ENCODE assay signal across 8 mouse cellular contexts in the genomic region with DNA sequence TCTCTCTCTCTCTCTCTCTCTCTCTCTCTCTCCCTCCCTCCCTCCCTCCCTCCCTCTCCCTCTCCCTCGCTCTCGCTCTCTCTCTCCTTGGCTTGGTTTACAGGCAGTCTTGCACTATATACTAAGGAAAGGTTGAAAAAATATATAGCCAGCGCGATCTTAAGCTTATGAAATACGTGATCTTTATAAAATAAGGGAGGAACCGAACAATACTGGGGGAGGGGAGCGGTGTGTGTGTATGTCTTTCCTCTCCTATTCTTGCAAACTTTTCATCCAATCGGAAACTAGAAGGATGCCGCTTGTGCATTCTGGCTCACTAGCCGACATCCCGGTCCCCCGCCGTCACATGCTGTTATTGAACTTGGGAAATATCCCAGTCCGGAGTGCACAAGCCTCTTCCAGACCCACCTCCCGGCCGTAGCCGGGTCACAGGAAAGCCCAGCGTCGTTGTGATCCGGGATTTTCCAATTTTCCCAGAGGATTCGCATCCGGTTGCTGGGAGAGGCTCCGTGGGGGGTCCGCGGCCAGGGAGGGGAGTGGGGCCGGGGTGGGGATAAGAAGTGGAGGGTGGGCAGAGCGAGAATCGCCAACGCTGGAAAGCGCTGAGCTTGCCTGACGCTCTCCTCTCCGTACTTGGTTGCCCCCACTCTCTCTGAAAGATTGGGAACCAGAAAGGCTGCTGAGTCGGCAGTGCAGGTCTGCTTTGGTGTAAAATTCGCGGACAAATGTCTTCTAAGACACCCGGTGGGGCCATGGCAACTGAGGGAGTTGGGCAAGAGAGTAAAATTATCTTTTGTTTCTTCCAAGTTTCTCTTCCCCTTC. TPM values are rescaled to one million over a fixed set of nuclear protein-coding genes. Genes with fewer than 3 reads are reported as not detected.
DNase-seq lines count a peak whose midpoint lies in the region; ATAC-seq and TF ChIP-seq lines count a peak whose summit lies in the region.

No protein-coding gene starts in this region.

- peak overlapping the region; percentile 59 for H3K9ac ChIP-seq in hindbrain, embryonic 12.5 days
- H3K9ac ChIP-seq in limb, embryonic 13.5 days, result peak overlapping the region; percentile 70
- H3K9ac ChIP-seq in midbrain, embryonic 13.5 days (replicated peaks), result peak overlapping the region; percentile 68
- peak overlapping the region; percentile 73 for H3K9ac ChIP-seq in stomach, embryonic 16.5 days (ENCODE audit: low read length)

- H3K9me3 ChIP-seq in forebrain, embryonic 10.5 days, result no peaks in the 10 kb centered on the region
- H3K9me3 ChIP-seq in hindbrain, embryonic 12.5 days (replicated peaks), result no peaks in the 10 kb centered on the region
- no peaks in the 10 kb centered on the region for H3K9me3 ChIP-seq in limb, embryonic 13.5 days
- no peaks in the 10 kb centered on the region for H3K9me3 ChIP-seq in midbrain, embryonic 13.5 days
- no peaks in the 10 kb centered on the region for H3K9me3 ChIP-seq in stomach, embryonic 16.5 days (replicated peaks; ENCODE audit: control insufficient read depth, low read length)

- TF ChIP-seq CTCF in layer of hippocampus, adult 2 months (conservative IDR thresholded peaks at IDR 0.05), result no peak

- peak overlapping the region; percentile 81 for H3K27ac ChIP-seq in layer of hippocampus, adult 2 months
- peak overlapping the region; percentile 77 for H3K27ac ChIP-seq in forebrain, embryonic 10.5 days
- H3K27ac ChIP-seq in hindbrain, embryonic 12.5 days, result no peak overlapping the region
- no peak overlapping the region for H3K27ac ChIP-seq in limb, embryonic 13.5 days
- no peak overlapping the region for H3K27ac ChIP-seq in midbrain, embryonic 13.5 days
- H3K27ac ChIP-seq in stomach, embryonic 16.5 days (ENCODE audit: low read length), result peak overlapping the region; percentile 53

- peak overlapping the region; percentile 57 for H3K4me3 ChIP-seq in layer of hippocampus, adult 2 months
- H3K4me3 ChIP-seq in forebrain, embryonic 10.5 days, result peak overlapping the region; percentile 74
- peak overlapping the region; percentile 49 for H3K4me3 ChIP-seq in hindbrain, embryonic 12.5 days
- H3K4me3 ChIP-seq in limb, embryonic 13.5 days, result peak overlapping the region; percentile 64
- H3K4me3 ChIP-seq in midbrain, embryonic 13.5 days (replicated peaks), result peak overlapping the region; percentile 57
- peak overlapping the region; percentile 62 for H3K4me3 ChIP-seq in stomach, embryonic 16.5 days (replicated peaks; ENCODE audit: low read length)

- peak; percentile 73 for ATAC-seq in hindbrain, embryonic 12.5 days (ENCODE audit: low FRiP score)
- ATAC-seq in limb, embryonic 13.5 days (ENCODE audit: low FRiP score, low read depth), result peak; percentile 49; the same call in 1 of the 2 replicates
- ATAC-seq in midbrain, embryonic 13.5 days, result peak; percentile 73
- peak; percentile 34; the same call in 1 of the 2 replicates for ATAC-seq in stomach, embryonic 16.5 days (ENCODE audit: insufficient read depth, low FRiP score)

- H3K36me3 ChIP-seq in forebrain, embryonic 10.5 days (replicated peaks), result no peaks in the 10 kb centered on the region
- no peaks in the 10 kb centered on the region for H3K36me3 ChIP-seq in hindbrain, embryonic 12.5 days
- no peaks in the 10 kb centered on the region for H3K36me3 ChIP-seq in limb, embryonic 13.5 days
- no peaks in the 10 kb centered on the region for H3K36me3 ChIP-seq in midbrain, embryonic 13.5 days
- H3K36me3 ChIP-seq in stomach, embryonic 16.5 days (ENCODE audit: control insufficient read depth, insufficient read depth, low read length), result no peaks in the 10 kb centered on the region

- no peak for DNase-seq in layer of hippocampus, adult 2 months (ENCODE audit: low spot score in 2 of 2)
- DNase-seq in layer of hippocampus, postnatal 36 days, result no peak
- DNase-seq in brain, adult 2 months (ENCODE audit: low read depth, low spot score), result peak; percentile 56
- peak; percentile 64 for DNase-seq in forebrain, embryonic 10.5 days (ENCODE audit: extremely low spot score, low spot score)

- peaks cover 76% of the 10 kb centered on the region for H3K27me3 ChIP-seq in forebrain, embryonic 10.5 days (ENCODE audit: poor library complexity, severe bottlenecking)
- peaks cover 50% of the 10 kb centered on the region for H3K27me3 ChIP-seq in hindbrain, embryonic 12.5 days
- H3K27me3 ChIP-seq in limb, embryonic 13.5 days, result peaks cover 34% of the 10 kb centered on the region
- H3K27me3 ChIP-seq in midbrain, embryonic 13.5 days, result peaks cover 64% of the 10 kb centered on the region
- H3K27me3 ChIP-seq in stomach, embryonic 16.5 days (ENCODE audit: control insufficient read depth, insufficient read depth, low read length), result peaks cover 5% of the 10 kb centered on the region; the same call in 1 of the 2 replicates

- H3K4me1 ChIP-seq in forebrain, embryonic 10.5 days, result peaks cover 24% of the 10 kb centered on the region
- peaks cover 21% of the 10 kb centered on the region for H3K4me1 ChIP-seq in hindbrain, embryonic 12.5 days
- H3K4me1 ChIP-seq in limb, embryonic 13.5 days, result peaks cover 16% of the 10 kb centered on the region
- H3K4me1 ChIP-seq in midbrain, embryonic 13.5 days (replicated peaks), result peaks cover 21% of the 10 kb centered on the region
- peaks cover 9% of the 10 kb centered on the region for H3K4me1 ChIP-seq in stomach, embryonic 16.5 days (ENCODE audit: control insufficient read depth, insufficient read depth, low read length)

- under 1% methylated on average over 35 of the region's 36 CpGs for WGBS in forebrain, embryonic 10.5 days
- under 1% methylated on average over 35 of the region's 36 CpGs for WGBS in hindbrain, embryonic 12.5 days
- 1% methylated on average over 35 of the region's 36 CpGs for WGBS in limb, embryonic 13.5 days
- under 1% methylated on average over 34 of the region's 36 CpGs for WGBS in midbrain, embryonic 13.5 days
- under 1% methylated on average over 36 of the region's 36 CpGs for WGBS in stomach, embryonic 16.5 days

- H3K4me2 ChIP-seq in hindbrain, embryonic 12.5 days (replicated peaks), result peak overlapping the region; percentile 96
- H3K4me2 ChIP-seq in limb, embryonic 13.5 days (replicated peaks), result peak overlapping the region; percentile 98
- H3K4me2 ChIP-seq in midbrain, embryonic 13.5 days (replicated peaks), result peak overlapping the region; percentile 97
- peak overlapping the region; percentile 100 for H3K4me2 ChIP-seq in stomach, embryonic 16.5 days (ENCODE audit: low read depth, low read length)

RNA-seq across cellular contexts. Expression of a gene that starts 0.8 kb away (rescaled TPM):
- 1 to 10 TPM; 6.2 to 6.9 TPM for total RNA-seq in layer of hippocampus, adult 2 months (2021)
- 1 to 10 TPM; 6.6 to 7.7 TPM for total RNA-seq in layer of hippocampus, postnatal 36 days (2021)
- polyA plus RNA-seq in forebrain, embryonic 10.5 days (2016; fragmentation: Nextera tagmentation; extraction: Ambion mirVana), result 1.8 and 2.4 TPM in 2 replicates
- 3.4 and 3.7 TPM in 2 replicates for polyA plus RNA-seq in hindbrain, embryonic 12.5 days (2016; fragmentation: Nextera tagmentation; extraction: Ambion mirVana)
- polyA plus RNA-seq in limb, embryonic 13.5 days (2015; fragmentation: Nextera tagmentation; extraction: Ambion mirVana), result 3.4 TPM in 2 replicates
- 3.2 and 3.7 TPM in 2 replicates for polyA plus RNA-seq in midbrain, embryonic 13.5 days (2015; fragmentation: Nextera tagmentation; extraction: Ambion mirVana)
- 7.3 and 7.4 TPM in 2 replicates for polyA plus RNA-seq in stomach, embryonic 16.5 days (2015; fragmentation: Nextera tagmentation; extraction: Ambion mirVana)

RNA-seq across cellular contexts. Expression of a gene that starts 10.1 kb away (rescaled TPM):
- total RNA-seq in layer of hippocampus, adult 2 months (2021), result 10 to 100 TPM in 1 of 2 experiments, 1 to 10 TPM in 1; 10.0 to 11.0 TPM
- total RNA-seq in layer of hippocampus, postnatal 36 days (2021), result 1 to 10 TPM; 7.8 to 7.9 TPM
- polyA plus RNA-seq in forebrain, embryonic 10.5 days (2016; fragmentation: Nextera tagmentation; extraction: Ambion mirVana), result 0.76 and 0.87 TPM in 2 replicates
- polyA plus RNA-seq in hindbrain, embryonic 12.5 days (2016; fragmentation: Nextera tagmentation; extraction: Ambion mirVana), result 1.5 and 1.6 TPM in 2 replicates
- 0.80 and 1.4 TPM in 2 replicates for polyA plus RNA-seq in limb, embryonic 13.5 days (2015; fragmentation: Nextera tagmentation; extraction: Ambion mirVana)
- polyA plus RNA-seq in midbrain, embryonic 13.5 days (2015; fragmentation: Nextera tagmentation; extraction: Ambion mirVana), result 0.76 and 1.0 TPM in 2 replicates
- polyA plus RNA-seq in stomach, embryonic 16.5 days (2015; fragmentation: Nextera tagmentation; extraction: Ambion mirVana), result 2.8 and 4.3 TPM in 2 replicates

RNA-seq across cellular contexts. Expression of a gene that starts 46.9 kb away (rescaled TPM):
- 10 to 100 TPM; 77.9 to 83.1 TPM for total RNA-seq in layer of hippocampus, adult 2 months (2021)
- total RNA-seq in layer of hippocampus, postnatal 36 days (2021), result 10 to 100 TPM; 77.7 to 81.5 TPM
- 53.1 and 57.8 TPM in 2 replicates for polyA plus RNA-seq in forebrain, embryonic 10.5 days (2016; fragmentation: Nextera tagmentation; extraction: Ambion mirVana)
- polyA plus RNA-seq in hindbrain, embryonic 12.5 days (2016; fragmentation: Nextera tagmentation; extraction: Ambion mirVana), result 80.8 and 83.8 TPM in 2 replicates
- 52.6 and 54.1 TPM in 2 replicates for polyA plus RNA-seq in limb, embryonic 13.5 days (2015; fragmentation: Nextera tagmentation; extraction: Ambion mirVana)
- 70.8 and 75.9 TPM in 2 replicates for polyA plus RNA-seq in midbrain, embryonic 13.5 days (2015; fragmentation: Nextera tagmentation; extraction: Ambion mirVana)
- 42.2 and 43.3 TPM in 2 replicates for polyA plus RNA-seq in stomach, embryonic 16.5 days (2015; fragmentation: Nextera tagmentation; extraction: Ambion mirVana)

Comparison
In these comparisons a context has a peak if more than half of its experiments do, and no peak if none do; other contexts are left out.
1. DNase-seq: peak in brain, adult 2 months (single experiment) and forebrain, embryonic 10.5 days (single experiment); none in layer of hippocampus, adult 2 months (0 of 2) and layer of hippocampus, postnatal 36 days (0 of 2).
2. H3K27ac ChIP-seq: peak in layer of hippocampus, adult 2 months (single experiment), forebrain, embryonic 10.5 days (single experiment) and stomach, embryonic 16.5 days (single experiment); none in hindbrain, embryonic 12.5 days (single experiment), limb, embryonic 13.5 days (single experiment) and midbrain, embryonic 13.5 days (single experiment).
3. Peak in every context shown above with its lines, with median percentiles within 50 percentile points of each other: H3K4me3 ChIP-seq, ATAC-seq, H3K4me2 ChIP-seq and H3K9ac ChIP-seq.